Mouse (Mus musculus) neural tube, embryonic 13.5 days (tissue): ENCODE results near the gene Trim69. TPM values are rescaled to one million over a fixed set of nuclear protein-coding genes. Genes with fewer than 3 reads are reported as not detected.

Experiments used
- polyA plus RNA-seq: library from polyadenylated mRNA; unstranded; fragments of >200 nt; fragmentation: Nextera tagmentation; extraction: Ambion mirVana; gene quantifications from 2 replicates; pipeline ENCODE4 v1.2.1, GENCODE M21; 2015

Trim69 gene
- polyA plus RNA-seq, 1 experiment from 2014 or later = not detected

Other genes starting within 250 kb of the Trim69 start
- 30.9 and 35.2 TPM in 2 replicates for gene Ctdspl2, start 204.7 kb upstream of the Trim69 start, polyA plus RNA-seq
- gene Mageb3, start 204.6 kb upstream of the Trim69 start, polyA plus RNA-seq = 0.53 and 0.85 TPM in 2 replicates
- gene Eif3j1, start 132.2 kb upstream of the Trim69 start, polyA plus RNA-seq = 10.4 TPM in 2 replicates
- gene Spg11, start 42.3 kb upstream of the Trim69 start, polyA plus RNA-seq = 6.4 and 6.8 TPM in 2 replicates
- 141 and 142 TPM in 2 replicates for gene B2m, start 13.0 kb upstream of the Trim69 start, polyA plus RNA-seq
- gene Patl2, start 25.5 kb downstream of the Trim69 start, polyA plus RNA-seq = not detected in 2 replicates
- gene Terb2, start 25.6 kb downstream of the Trim69 start, polyA plus RNA-seq = not detected in 2 replicates
- gene Sord, start 74.0 kb downstream of the Trim69 start, polyA plus RNA-seq = 19.3 and 19.6 TPM in 2 replicates
- gene Duox2, start 137.7 kb downstream of the Trim69 start, polyA plus RNA-seq = not detected in 2 replicates
- gene Duoxa2, start 138.2 kb downstream of the Trim69 start, polyA plus RNA-seq = not detected in 2 replicates
- 0.29 TPM in 1 of 2 replicates, not detected in the other for gene Duoxa1, start 153.0 kb downstream of the Trim69 start, polyA plus RNA-seq
- gene Duox1, start 155.0 kb downstream of the Trim69 start, polyA plus RNA-seq = 0.06 and 0.13 TPM in 2 replicates
- 12.7 and 17.2 TPM in 2 replicates for gene Shf, start 208.5 kb downstream of the Trim69 start, polyA plus RNA-seq